Mouse (Mus musculus): ENCODE measurements at regions not wholly inside any gene's neighbourhood (a gene's known extent, or its start where the extent isn't known, plus 50 kb on each side); places are given as distances from the start of the nearest gene placed in this dataset.
"Not testable (repeated sequence)": the region's sequence is repeated elsewhere in the genome, so short reads cannot be mapped to it uniquely, and the experiment has no call there.

DNA sequence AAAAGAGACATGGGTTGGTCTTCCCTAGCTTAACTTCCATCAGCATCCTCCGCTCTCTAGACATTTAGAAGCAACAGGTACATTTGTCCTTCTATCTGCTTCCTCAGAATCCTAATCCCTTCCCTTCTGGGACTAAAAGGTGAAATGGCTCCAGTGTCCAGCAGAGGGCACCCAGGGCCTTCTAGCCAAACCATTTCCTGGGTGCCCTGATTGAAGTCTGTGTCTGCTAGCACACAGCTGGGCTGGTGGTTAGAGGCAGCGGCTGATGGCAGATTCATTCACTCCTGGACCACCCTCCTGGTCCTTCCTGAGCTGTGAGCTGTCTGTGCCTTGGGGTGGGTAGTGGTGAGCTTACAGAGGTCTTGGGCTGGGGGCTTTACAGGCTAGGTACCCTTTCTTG, 76.5 kb upstream of the Col13a1 start:
- DNase-seq (ENCODE audit: extremely low spot score in 1 of 2, low spot score in 1 of 2) = peak; percentile 4 to 78

- DNase-seq (ENCODE audit: extremely low spot score in 1 of 2, low spot score in 1 of 2) = no peak
Measured at GRCm38 (mm10) chr10:62049782-62050192, 70.9 kb upstream of the Col13a1 start.

DNA sequence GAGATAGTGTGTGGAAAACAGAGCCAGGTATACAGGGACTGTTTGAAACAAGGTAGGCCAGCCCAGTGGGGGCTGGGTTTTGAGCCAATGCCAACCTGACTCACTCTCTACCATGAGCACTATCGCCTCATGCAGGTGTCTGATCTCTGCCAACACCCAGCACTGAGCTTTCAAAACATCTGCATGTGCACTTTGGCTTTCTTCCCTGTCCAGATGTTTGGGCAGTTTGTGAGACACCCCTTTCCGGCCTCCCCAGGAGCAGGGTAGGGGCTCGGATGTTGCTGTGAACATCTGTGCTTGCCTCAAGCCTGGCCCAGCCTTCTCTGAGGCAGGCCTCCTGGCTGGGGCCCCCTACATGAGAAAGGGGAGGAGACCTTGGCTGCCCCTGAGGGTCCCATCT, 65.5 kb upstream of the Col13a1 start:
- DNase-seq (ENCODE audit: extremely low spot score in 1 of 2, low spot score in 1 of 2) = no peak

DNA sequence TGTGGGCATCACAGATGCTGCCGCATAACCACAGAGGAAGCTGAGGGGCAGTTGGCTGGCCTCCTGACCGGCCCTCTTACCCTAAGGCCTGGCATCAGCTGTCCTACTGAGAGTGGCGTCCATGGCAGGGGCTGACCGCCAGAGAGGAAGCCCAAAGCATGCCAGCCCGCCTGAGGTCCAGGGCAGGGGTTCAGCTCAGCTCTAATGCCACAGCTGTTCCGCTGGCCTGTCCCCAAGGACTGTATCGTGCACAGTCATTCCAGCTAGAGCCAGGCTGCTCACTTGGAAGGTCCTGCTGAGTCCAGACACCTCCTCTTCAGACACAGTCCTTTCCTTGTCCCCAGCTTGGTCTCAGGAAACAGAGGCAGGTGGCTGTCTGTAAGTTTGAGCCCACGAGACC, 61.0 kb upstream of the Col13a1 start:
- DNase-seq (ENCODE audit: extremely low spot score in 1 of 2, low spot score in 1 of 2) = no peak

DNA sequence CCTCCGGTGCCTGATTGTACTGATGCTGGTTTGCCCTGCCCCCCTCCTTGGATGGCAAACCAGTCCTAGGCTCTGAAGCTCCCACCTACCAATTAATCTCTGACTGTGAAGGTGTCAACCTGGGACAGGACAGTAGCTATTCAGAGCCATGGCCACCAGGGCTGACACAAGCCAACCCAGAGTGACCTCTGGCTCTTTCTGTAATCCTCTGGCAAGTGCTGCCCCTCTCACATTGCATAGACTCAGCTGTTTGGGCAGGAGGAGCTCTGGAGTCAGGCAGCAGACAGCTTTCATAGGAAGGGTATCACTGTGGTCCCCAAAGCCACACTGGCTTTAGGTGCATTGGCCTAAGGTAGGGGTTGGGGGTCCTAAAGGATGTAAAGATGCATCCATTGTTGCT, 59.7 kb upstream of the Col13a1 start:
- DNase-seq (ENCODE audit: extremely low spot score in 1 of 2, low spot score in 1 of 2) = no peak

DNA sequence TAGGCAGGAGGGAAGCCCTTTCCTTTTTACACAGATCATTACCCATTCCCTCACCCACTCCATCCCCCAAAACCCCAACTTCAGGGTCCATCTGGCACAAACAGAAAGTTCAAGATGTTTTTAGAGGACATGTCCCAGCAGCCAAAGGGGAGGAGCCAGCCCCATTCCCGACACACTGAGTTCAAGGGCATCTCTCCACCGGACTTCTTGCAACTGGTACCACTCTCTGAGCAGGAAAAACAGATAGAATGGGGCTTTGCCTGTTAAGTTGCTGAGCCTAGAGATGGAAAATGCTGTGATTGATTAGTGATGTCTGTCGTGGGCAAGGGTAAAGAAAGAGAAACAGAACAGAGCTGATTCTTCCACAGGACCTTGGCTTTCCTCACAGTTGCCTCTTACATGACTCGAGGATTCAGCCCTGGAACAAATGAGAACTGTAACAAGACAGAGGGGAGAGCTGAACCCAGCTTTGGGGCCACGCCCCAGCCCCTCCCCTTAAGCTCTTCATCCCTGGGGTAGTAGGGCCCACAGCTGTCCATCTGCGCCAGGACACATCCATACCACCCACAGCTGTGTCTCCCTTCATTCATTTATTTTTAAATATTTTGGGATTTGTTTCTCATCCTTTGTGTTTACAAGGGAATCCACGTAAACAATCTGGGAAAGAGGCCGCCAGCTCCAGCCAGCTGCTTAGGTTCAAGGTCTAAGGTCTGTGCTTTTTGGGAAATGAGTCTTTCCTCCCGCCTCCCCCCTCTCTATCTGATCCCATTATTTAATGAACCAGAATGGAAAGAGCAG, 58.7 kb upstream of the Col13a1 start:
- DNase-seq (ENCODE audit: extremely low spot score in 1 of 2, low spot score in 1 of 2) = no peak

DNA sequence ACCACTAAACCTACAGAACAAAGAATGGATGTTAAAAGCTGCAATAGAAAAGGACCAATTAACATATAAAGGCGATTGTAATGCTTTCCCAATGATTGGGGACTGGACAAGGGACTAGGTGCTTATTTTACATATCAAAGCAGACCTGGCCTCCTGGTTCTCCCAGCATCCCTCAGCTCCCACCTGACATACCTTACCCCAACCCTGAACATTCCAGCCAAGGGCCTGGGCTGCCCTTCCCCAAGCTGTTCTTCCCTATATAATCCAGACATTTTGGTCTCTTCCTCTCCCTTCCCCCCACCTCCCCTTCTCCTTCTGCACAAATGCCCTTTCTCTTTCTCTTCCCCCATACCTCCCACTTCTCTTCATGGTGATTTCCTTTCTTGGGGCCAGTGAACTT, 57.9 kb upstream of the Col13a1 start:
- DNase-seq (ENCODE audit: extremely low spot score in 1 of 2, low spot score in 1 of 2) = no peak

DNA sequence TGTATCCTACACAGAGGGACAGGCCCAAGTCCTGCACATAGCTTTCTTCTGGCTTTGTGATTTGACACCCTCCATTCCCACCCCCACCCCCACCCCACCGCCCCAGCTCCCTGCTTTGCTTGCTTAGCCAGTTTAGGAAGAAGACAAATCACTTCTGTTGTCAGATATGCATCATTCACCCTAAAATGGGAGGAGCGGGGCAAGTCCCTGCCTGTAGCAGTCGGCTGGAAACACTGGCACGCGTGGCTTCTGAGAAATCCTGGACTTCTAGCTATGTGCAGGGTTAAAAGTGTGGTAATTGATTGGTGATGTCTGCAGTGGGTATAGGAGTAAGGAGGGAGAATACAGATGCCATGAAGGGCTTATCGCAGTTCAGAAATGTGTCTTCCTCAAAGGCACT, 55.4 kb upstream of the Col13a1 start:
- DNase-seq (ENCODE audit: extremely low spot score in 1 of 2, low spot score in 1 of 2) = no peak

GRCm38 (mm10) chr10:62033748-62034147, 54.8 kb upstream of the Col13a1 start:
- DNase-seq (ENCODE audit: extremely low spot score in 1 of 2, low spot score in 1 of 2) = no peak

GRCm38 (mm10) chr10:62031986-62032385, 53.1 kb upstream of the Col13a1 start:
- DNase-seq (ENCODE audit: extremely low spot score in 1 of 2, low spot score in 1 of 2) = not testable (repeated sequence)

- DNase-seq (ENCODE audit: extremely low spot score in 1 of 2, low spot score in 1 of 2) = no peak
Measured at GRCm38 (mm10) chr10:62029271-62029670, 50.4 kb upstream of the Col13a1 start.

All from frontal cortex, adult 2 months (tissue).